In the genomic region with DNA sequence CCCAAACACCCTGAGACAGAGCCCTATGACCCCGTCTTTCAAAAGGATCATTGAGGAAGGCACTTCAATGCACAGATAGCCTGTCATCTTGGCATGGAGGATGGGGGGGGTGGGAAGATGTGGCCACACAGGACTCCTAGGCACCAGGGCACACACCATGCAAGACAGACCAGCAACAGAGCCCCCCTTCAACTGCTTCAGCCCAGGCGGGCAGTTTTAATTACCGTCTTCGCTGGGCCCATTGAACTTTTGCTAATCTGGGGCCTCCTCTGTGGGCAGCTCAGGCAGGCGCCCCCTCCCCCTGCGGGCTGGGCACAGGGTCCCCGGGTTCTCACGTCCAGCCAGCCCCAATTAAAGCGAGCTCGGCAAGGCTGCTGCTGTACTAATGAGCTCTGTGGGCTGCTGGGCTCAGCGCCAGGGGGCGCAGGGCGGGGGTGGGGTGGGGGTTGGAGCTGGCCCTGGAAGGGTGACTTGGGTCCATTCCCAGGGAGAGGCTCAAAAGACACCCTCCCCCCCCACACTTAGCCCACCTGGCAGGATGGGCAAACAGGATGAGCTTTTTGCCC, we compare ENCODE assay signal across 11 mouse cellular contexts. TPM values are rescaled to one million over a fixed set of nuclear protein-coding genes. Genes with fewer than 3 reads are reported as not detected.
A peak's percentile ranks its signal among the peaks of the same experiment; 100 is the strongest.
DNase-seq lines count a peak whose midpoint lies in the region; ATAC-seq and TF ChIP-seq lines count a peak whose summit lies in the region.
"Had no signal": no experiment of that assay in that cellular context is flagged by ENCODE, and none has a peak within 500 bp of the region (broad histone marks: within the 10 kb centered on the region; RNA-seq: fewer than 3 reads in every experiment).

No protein-coding gene starts in this region.

- no peak for ATAC-seq in neural tube, embryonic 12.5 days (ENCODE audit: low FRiP score, low read depth)
- peak; percentile 66 for ATAC-seq in hindbrain, embryonic 14.5 days (ENCODE audit: low FRiP score)
- ATAC-seq in limb, embryonic 14.5 days (ENCODE audit: low FRiP score, low read depth) = no peak
- no peak for ATAC-seq in stomach, postnatal 0 days (ENCODE audit: low FRiP score, low TSS enrichment)

- no peak for TF ChIP-seq POLR2A in limb, embryonic 14.5 days (IDR thresholded peaks at IDR 0.05; ENCODE audit: borderline replicate concordance, extremely low read depth, insufficient read depth, insufficient read length)

- H3K4me3 ChIP-seq in neural tube, embryonic 12.5 days = no peak overlapping the region
- no peak overlapping the region for H3K4me3 ChIP-seq in hindbrain, embryonic 14.5 days (replicated peaks; ENCODE audit: low read length)
- no peak overlapping the region for H3K4me3 ChIP-seq in limb, embryonic 14.5 days (replicated peaks; ENCODE audit: low read length)
- no peak overlapping the region for H3K4me3 ChIP-seq in stomach, postnatal 0 days (ENCODE audit: low read depth, low read length)

- H3K4me2 ChIP-seq in neural tube, embryonic 12.5 days (replicated peaks) = peak overlapping the region; percentile 28; the same call in 1 of the 2 replicates
- H3K4me2 ChIP-seq in hindbrain, embryonic 14.5 days (replicated peaks) = no peak overlapping the region
- 0 out of 2 replicates have a peak overlapping the region, but pooled peaks have one; percentile 10 for H3K4me2 ChIP-seq in limb, embryonic 14.5 days (replicated peaks; ENCODE audit: low read depth, low read length, severe bottlenecking)
- no peak overlapping the region for H3K4me2 ChIP-seq in stomach, postnatal 0 days (replicated peaks; ENCODE audit: low read depth)

- peaks cover 47% of the 10 kb centered on the region for H3K27me3 ChIP-seq in neural tube, embryonic 12.5 days (replicated peaks)
- H3K27me3 ChIP-seq in hindbrain, embryonic 14.5 days (ENCODE audit: control insufficient read depth, insufficient read depth, low read length) = peaks cover 40% of the 10 kb centered on the region
- H3K27me3 ChIP-seq in limb, embryonic 14.5 days (ENCODE audit: control insufficient read depth, insufficient read depth, low read length) = no peaks in the 10 kb centered on the region; the same call in 1 of the 2 replicates
- no peaks in the 10 kb centered on the region for H3K27me3 ChIP-seq in stomach, postnatal 0 days (ENCODE audit: control insufficient read depth, insufficient read depth, low read length)

- H3K4me1 ChIP-seq in neural tube, embryonic 12.5 days = peaks cover 75% of the 10 kb centered on the region
- H3K4me1 ChIP-seq in hindbrain, embryonic 14.5 days (replicated peaks; ENCODE audit: control insufficient read depth, insufficient read depth, low read length) = peaks cover 31% of the 10 kb centered on the region
- peaks cover 73% of the 10 kb centered on the region for H3K4me1 ChIP-seq in limb, embryonic 14.5 days (ENCODE audit: control insufficient read depth, insufficient read depth, low read length)
- H3K4me1 ChIP-seq in stomach, postnatal 0 days (replicated peaks; ENCODE audit: control insufficient read depth, insufficient read depth) = peaks cover 18% of the 10 kb centered on the region

- no peak for DNase-seq in neural tube, embryonic 10.5 days (ENCODE audit: extremely low spot score, low spot score)
- peak; percentile 51 for DNase-seq in hindbrain, embryonic 14.5 days (ENCODE audit: low spot score)
- no peak for DNase-seq in limb, embryonic 14.5 days (ENCODE audit: low spot score)
- no peak for DNase-seq in stomach, postnatal 0 days (ENCODE audit: low spot score)
- no peak for DNase-seq in cerebellum, adult 11-12 months
- DNase-seq in heart, postnatal 4 days = no peak
- DNase-seq in heart, adult 18-20 months = no peak
- DNase-seq: adrenal gland, postnatal 14 days; kidney, adult 8-10 months had no signal

- H3K9me3 ChIP-seq in neural tube, embryonic 12.5 days = no peaks in the 10 kb centered on the region
- H3K9me3 ChIP-seq in hindbrain, embryonic 14.5 days (ENCODE audit: control insufficient read depth, low read length) = no peaks in the 10 kb centered on the region
- H3K9me3 ChIP-seq in limb, embryonic 14.5 days (ENCODE audit: control insufficient read depth, low read length) = no peaks in the 10 kb centered on the region
- H3K9me3 ChIP-seq in stomach, postnatal 0 days (ENCODE audit: control insufficient read depth, low read length) = no peaks in the 10 kb centered on the region

- peak overlapping the region; percentile 2; the same call in 1 of the 2 replicates for H3K27ac ChIP-seq in neural tube, embryonic 12.5 days
- no peak overlapping the region for H3K27ac ChIP-seq in hindbrain, embryonic 14.5 days
- H3K27ac ChIP-seq in limb, embryonic 14.5 days (replicated peaks; ENCODE audit: low read depth, low read length) = no peak overlapping the region; the same call in 1 of the 2 replicates
- H3K27ac ChIP-seq in stomach, postnatal 0 days (replicated peaks) = peak overlapping the region; percentile 91; the same call in 1 of the 2 replicates
- H3K27ac ChIP-seq: liver, embryonic 14.5 days had no signal

- TF ChIP-seq EP300 in stomach, postnatal 0 days (optimal IDR thresholded peaks at IDR 0.05) = no peak

- 14% methylated on average over 13 of the region's 13 CpGs for WGBS in neural tube, embryonic 12.5 days
- WGBS in hindbrain, embryonic 14.5 days = 6% methylated on average over 13 of the region's 13 CpGs
- 16% methylated on average over 12 of the region's 13 CpGs for WGBS in limb, embryonic 14.5 days
- 30% methylated on average over 13 of the region's 13 CpGs for WGBS in stomach, postnatal 0 days

- TF ChIP-seq CTCF in stomach, postnatal 0 days (IDR thresholded peaks at IDR 0.05; ENCODE audit: low read depth) = no peak

- H3K9ac ChIP-seq in neural tube, embryonic 12.5 days = no peak overlapping the region
- H3K9ac ChIP-seq in hindbrain, embryonic 14.5 days = no peak overlapping the region
- no peak overlapping the region for H3K9ac ChIP-seq in limb, embryonic 14.5 days (ENCODE audit: low read depth, low read length, severe bottlenecking)
- 0 out of 2 replicates have a peak overlapping the region, but pooled peaks have one; percentile 23 for H3K9ac ChIP-seq in stomach, postnatal 0 days (ENCODE audit: low read length)
- H3K9ac ChIP-seq: liver, embryonic 14.5 days had no signal

- no peaks in the 10 kb centered on the region for H3K36me3 ChIP-seq in neural tube, embryonic 12.5 days
- H3K36me3 ChIP-seq in hindbrain, embryonic 14.5 days (replicated peaks; ENCODE audit: control insufficient read depth, insufficient read depth) = no peaks in the 10 kb centered on the region
- no peaks in the 10 kb centered on the region for H3K36me3 ChIP-seq in limb, embryonic 14.5 days (ENCODE audit: control insufficient read depth, insufficient read depth, low read length)
- H3K36me3 ChIP-seq in stomach, postnatal 0 days (ENCODE audit: control insufficient read depth, insufficient read depth, low read length) = no peaks in the 10 kb centered on the region

RNA-seq across cellular contexts. Expression of a gene that starts 23.4 kb away (rescaled TPM):
- 58.5 and 62.5 TPM in 2 replicates for polyA plus RNA-seq in neural tube, embryonic 12.5 days (2016; fragmentation: Nextera tagmentation; extraction: Ambion mirVana)
- 46.5 and 47.2 TPM in 2 replicates for polyA plus RNA-seq in hindbrain, embryonic 14.5 days (2014; fragmentation: Nextera tagmentation; extraction: Ambion mirVana)
- polyA plus RNA-seq in limb, embryonic 14.5 days (2012; rRNA removed) = 143 and 179 TPM in 2 replicates
- polyA plus RNA-seq in limb, embryonic 14.5 days (2014; fragmentation: Nextera tagmentation; extraction: Ambion mirVana) = 27.5 and 32.9 TPM in 2 replicates
- 17.4 and 19.3 TPM in 2 replicates for polyA plus RNA-seq in stomach, postnatal 0 days (2015; fragmentation: Nextera tagmentation; extraction: Ambion mirVana)
- total RNA-seq in heart, postnatal 4 days (2021) = 10 to 100 TPM in 1 of 2 experiments, 1 to 10 TPM in 1; 8.6 to 10.5 TPM
- total RNA-seq in heart, adult 18-20 months (2021) = 10 to 100 TPM; 10.3 to 11.9 TPM

RNA-seq across cellular contexts. Expression of a gene that starts 39.8 kb away (rescaled TPM):
- 30.3 and 31.5 TPM in 2 replicates for polyA plus RNA-seq in neural tube, embryonic 12.5 days (2016; fragmentation: Nextera tagmentation; extraction: Ambion mirVana)
- polyA plus RNA-seq in hindbrain, embryonic 14.5 days (2014; fragmentation: Nextera tagmentation; extraction: Ambion mirVana) = 27.5 and 28.8 TPM in 2 replicates
- polyA plus RNA-seq in limb, embryonic 14.5 days (2012; rRNA removed) = 49.9 and 68.5 TPM in 2 replicates
- polyA plus RNA-seq in limb, embryonic 14.5 days (2014; fragmentation: Nextera tagmentation; extraction: Ambion mirVana) = 44.9 and 49.3 TPM in 2 replicates
- polyA plus RNA-seq in stomach, postnatal 0 days (2015; fragmentation: Nextera tagmentation; extraction: Ambion mirVana) = 16.7 and 17.4 TPM in 2 replicates
- total RNA-seq in heart, postnatal 4 days (2021) = 10 to 100 TPM; 16.0 to 19.2 TPM
- total RNA-seq in heart, adult 18-20 months (2021) = 10 to 100 TPM; 19.5 to 19.6 TPM

RNA-seq across cellular contexts. Expression of a gene that starts 40.1 kb away (rescaled TPM):
- 150 and 160 TPM in 2 replicates for polyA plus RNA-seq in neural tube, embryonic 12.5 days (2016; fragmentation: Nextera tagmentation; extraction: Ambion mirVana)
- 32.3 and 41.0 TPM in 2 replicates for polyA plus RNA-seq in hindbrain, embryonic 14.5 days (2014; fragmentation: Nextera tagmentation; extraction: Ambion mirVana)
- 84.3 and 103 TPM in 2 replicates for polyA plus RNA-seq in limb, embryonic 14.5 days (2012; rRNA removed)
- polyA plus RNA-seq in limb, embryonic 14.5 days (2014; fragmentation: Nextera tagmentation; extraction: Ambion mirVana) = 147 and 154 TPM in 2 replicates
- 33.8 and 44.0 TPM in 2 replicates for polyA plus RNA-seq in stomach, postnatal 0 days (2015; fragmentation: Nextera tagmentation; extraction: Ambion mirVana)
- total RNA-seq in heart, postnatal 4 days (2021) = 10 to 100 TPM; 53.3 to 56.9 TPM
- 1 to 10 TPM; 1.5 to 2.5 TPM for total RNA-seq in heart, adult 18-20 months (2021)

RNA-seq across cellular contexts. Expression of a gene that starts 45.7 kb away (rescaled TPM):
- 183 and 184 TPM in 2 replicates for polyA plus RNA-seq in neural tube, embryonic 12.5 days (2016; fragmentation: Nextera tagmentation; extraction: Ambion mirVana)
- polyA plus RNA-seq in hindbrain, embryonic 14.5 days (2014; fragmentation: Nextera tagmentation; extraction: Ambion mirVana) = 115 and 125 TPM in 2 replicates
- 110 and 148 TPM in 2 replicates for polyA plus RNA-seq in limb, embryonic 14.5 days (2012; rRNA removed)
- 190 and 199 TPM in 2 replicates for polyA plus RNA-seq in limb, embryonic 14.5 days (2014; fragmentation: Nextera tagmentation; extraction: Ambion mirVana)
- polyA plus RNA-seq in stomach, postnatal 0 days (2015; fragmentation: Nextera tagmentation; extraction: Ambion mirVana) = 84.0 and 87.3 TPM in 2 replicates
- total RNA-seq in heart, postnatal 4 days (2021) = 10 to 100 TPM; 33.4 to 41.5 TPM
- total RNA-seq in heart, adult 18-20 months (2021) = 10 to 100 TPM; 13.5 to 14.7 TPM

Comparison
In these comparisons a context has a peak if more than half of its experiments do, and no peak if none do; other contexts are left out.
1. H3K27ac ChIP-seq: peak in neural tube, embryonic 12.5 days (single experiment) and stomach, postnatal 0 days (single experiment); none in hindbrain, embryonic 14.5 days (single experiment) and limb, embryonic 14.5 days (single experiment).
2. H3K4me2 ChIP-seq: peak in neural tube, embryonic 12.5 days (single experiment) and limb, embryonic 14.5 days (single experiment); none in hindbrain, embryonic 14.5 days (single experiment) and stomach, postnatal 0 days (single experiment).